Mouse (Mus musculus) myocyte (in vitro differentiated cells): Measurements from ENCODE around the gene Chmp2a. TPM values are rescaled to one million over a fixed set of nuclear protein-coding genes. Genes with fewer than 3 reads are reported as not detected.

Experiments
- H3K27me3 ChIP-seq: one replicate; pipeline ENCODE4 v1.6.1; 2011; ENCODE audit not compliant: control insufficient read depth, insufficient read depth, insufficient read length
- H3K36me3 ChIP-seq: one replicate; pipeline ENCODE4 v1.6.1; 2011; ENCODE audit not compliant: control insufficient read depth, insufficient read depth
- H3K4me2 ChIP-seq: one replicate; pipeline ENCODE4 v1.6.1; 2011; ENCODE audit warnings: low read depth, control low read depth
- H3K4me3 ChIP-seq: one replicate; pipeline ENCODE4 v1.5.1; 2011; ENCODE audit warnings: mild to moderate bottlenecking, control low read depth, moderate library complexity
- H3K79me2 ChIP-seq: one replicate; pipeline ENCODE4 v1.6.1; 2011; ENCODE audit not compliant: control insufficient read depth, insufficient read depth
- H3ac ChIP-seq: one replicate; pipeline ENCODE4 v1.6.1; 2011; ENCODE audit not compliant: control insufficient read depth, insufficient read length
- CEBPB ChIP-seq: IDR thresholded peaks from 2 replicates; pipeline ENCODE4 v1.6.1; 2011; ENCODE audit warnings: mild to moderate bottlenecking, moderate library complexity; ENCODE audit not compliant: poor library complexity, insufficient read depth, severe bottlenecking
- E2F4 ChIP-seq: IDR thresholded peaks from one replicate; pipeline ENCODE4 v1.6.1; 2011; ENCODE audit warnings: mild to moderate bottlenecking, control low read depth, moderate library complexity; ENCODE audit not compliant: insufficient read depth
- MAX ChIP-seq: IDR thresholded peaks from one replicate; pipeline ENCODE4 v1.6.1; 2011; ENCODE audit warnings: low read depth, mild to moderate bottlenecking, control low read depth
- MYOD1 ChIP-seq, 3 experiments: IDR thresholded peaks; one replicate each; pipeline ENCODE4 v1.6.1; 2011; ENCODE audit warnings: control low read depth in 2 of 3, low read depth in 2 of 3, mild to moderate bottlenecking in 2 of 3, moderate library complexity in 1 of 3; ENCODE audit not compliant: insufficient read length in 2 of 3, control insufficient read depth in 1 of 3
- MYOG ChIP-seq, 3 experiments: IDR thresholded peaks; one replicate each; pipeline ENCODE4 v1.6.1; 2011; ENCODE audit warnings: control low read depth in 2 of 3, low read depth in 2 of 3, mild to moderate bottlenecking in 2 of 3; ENCODE audit not compliant: insufficient read length in 2 of 3, control insufficient read depth in 1 of 3, insufficient read depth in 1 of 3
- POLR2A ChIP-seq: IDR thresholded peaks from one replicate; pipeline ENCODE4 v1.6.1; 2011; ENCODE audit warnings: low read depth, mild to moderate bottlenecking, control low read depth, moderate library complexity; ENCODE audit not compliant: insufficient read length
- POLR2AphosphoS2 ChIP-seq: IDR thresholded peaks from one replicate; pipeline ENCODE4 v1.6.1; 2011; ENCODE audit warnings: low read depth, control low read depth; ENCODE audit not compliant: insufficient read length
- REST ChIP-seq: IDR thresholded peaks from one replicate; pipeline ENCODE4 v1.6.1; 2011; ENCODE audit warnings: mild to moderate bottlenecking, control low read depth, moderate library complexity; ENCODE audit not compliant: insufficient read depth, insufficient read length
- SRF ChIP-seq: IDR thresholded peaks from one replicate; pipeline ENCODE4 v1.6.1; 2011; ENCODE audit warnings: low read depth; ENCODE audit not compliant: control insufficient read depth, insufficient read length
- TCF12 ChIP-seq: IDR thresholded peaks from one replicate; pipeline ENCODE4 v1.6.1; 2011; ENCODE audit warnings: mild to moderate bottlenecking, control low read depth; ENCODE audit not compliant: poor library complexity, insufficient read depth, severe bottlenecking
- TCF3 ChIP-seq: IDR thresholded peaks from one replicate; pipeline ENCODE4 v1.6.1; 2011; ENCODE audit warnings: low read depth, control low read depth; ENCODE audit not compliant: insufficient read length
- USF1 ChIP-seq: IDR thresholded peaks from one replicate; pipeline ENCODE4 v1.6.1; 2011; ENCODE audit warnings: low read depth, mild to moderate bottlenecking, control low read depth, moderate library complexity
- polyA plus RNA-seq: library from polyadenylated mRNA; unstranded; fragments of >200 nt; fragmentation: generic; extraction: Trizol; gene quantifications from one replicate; pipeline ENCODE4 v1.2.1, GENCODE M21; 2012; ENCODE audit warnings: missing spikeins

The Chmp2a gene
- polyA plus RNA-seq, 1 experiment, result 189 TPM

DNA sequence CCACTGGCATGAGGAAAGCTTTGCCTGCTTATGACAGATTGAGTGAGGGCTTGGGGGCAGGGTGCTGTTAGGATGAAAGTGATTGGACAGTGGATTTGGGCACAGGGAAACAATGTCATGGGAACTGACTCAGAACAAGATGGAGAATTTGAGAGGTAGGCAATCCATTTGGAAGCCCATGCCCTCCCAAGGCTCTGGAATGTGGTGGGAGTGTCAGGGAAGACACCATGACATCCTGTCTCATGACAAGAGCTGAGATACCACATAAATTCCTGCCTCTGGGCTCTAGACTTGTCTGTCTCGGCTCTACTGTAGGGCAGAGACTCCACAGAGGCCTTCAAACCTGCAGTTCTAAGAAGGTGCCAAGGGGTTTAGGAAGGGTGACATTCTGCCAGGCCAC lies 6.6 kb upstream of the Chmp2a start:
- no peak overlapping the region for H3K4me2 ChIP-seq
- H3ac ChIP-seq, result no peak overlapping the region
- H3K79me2 ChIP-seq, result peaks cover 13% of the 10 kb centered on the region
- no peaks in the 10 kb centered on the region for H3K27me3 ChIP-seq
- H3K4me3 ChIP-seq, result no peak overlapping the region
- TF ChIP-seq POLR2A (no peak), MYOG (IDR thresholded peaks at IDR 0.05; ENCODE audit: control insufficient read depth in 1 of 3, insufficient read depth in 1 of 3, insufficient read length in 2 of 3, low read depth in 2 of 3) (no peak), CEBPB (no peak)
- peaks cover under 1% of the 10 kb centered on the region for H3K36me3 ChIP-seq

DNA sequence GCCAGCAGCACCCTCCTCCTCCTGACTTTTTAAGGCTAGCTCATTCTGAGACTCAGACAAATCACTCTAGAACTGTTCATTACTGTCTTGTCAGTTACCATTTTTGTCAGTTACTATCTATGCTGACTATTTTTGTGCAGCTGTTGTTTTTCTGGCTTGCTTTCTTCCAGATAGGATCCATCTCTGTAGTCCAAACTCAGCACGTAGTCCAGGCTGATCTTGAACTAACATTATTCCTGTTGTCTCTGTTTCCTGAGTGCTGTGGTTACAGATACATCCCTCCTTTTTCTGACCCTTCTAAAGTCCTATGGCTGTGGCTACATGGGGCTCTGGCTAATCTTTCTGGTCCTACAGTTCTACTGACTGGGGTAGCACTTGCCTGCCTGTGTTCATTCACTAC lies 4.6 kb upstream of the Chmp2a start:
- Histone ChIP-seq H3K27me3 (no peaks in the 10 kb centered on the region), H3K4me3 (peak overlapping the region; percentile 90), H3K4me2 (peak overlapping the region; percentile 92), H3K79me2 (peaks cover 21% of the 10 kb centered on the region), H3K36me3 (peaks cover 8% of the 10 kb centered on the region), H3ac (peak overlapping the region; percentile 93)
- TF ChIP-seq MYOD1 (IDR thresholded peaks at IDR 0.05; ENCODE audit: control insufficient read depth in 1 of 3, insufficient read length in 2 of 3, low read depth in 2 of 3) (no peak), MYOG (IDR thresholded peaks at IDR 0.05; ENCODE audit: control insufficient read depth in 1 of 3, insufficient read depth in 1 of 3, insufficient read length in 2 of 3, low read depth in 2 of 3) (peak in 1 of 3 experiments; percentile 2)

DNA sequence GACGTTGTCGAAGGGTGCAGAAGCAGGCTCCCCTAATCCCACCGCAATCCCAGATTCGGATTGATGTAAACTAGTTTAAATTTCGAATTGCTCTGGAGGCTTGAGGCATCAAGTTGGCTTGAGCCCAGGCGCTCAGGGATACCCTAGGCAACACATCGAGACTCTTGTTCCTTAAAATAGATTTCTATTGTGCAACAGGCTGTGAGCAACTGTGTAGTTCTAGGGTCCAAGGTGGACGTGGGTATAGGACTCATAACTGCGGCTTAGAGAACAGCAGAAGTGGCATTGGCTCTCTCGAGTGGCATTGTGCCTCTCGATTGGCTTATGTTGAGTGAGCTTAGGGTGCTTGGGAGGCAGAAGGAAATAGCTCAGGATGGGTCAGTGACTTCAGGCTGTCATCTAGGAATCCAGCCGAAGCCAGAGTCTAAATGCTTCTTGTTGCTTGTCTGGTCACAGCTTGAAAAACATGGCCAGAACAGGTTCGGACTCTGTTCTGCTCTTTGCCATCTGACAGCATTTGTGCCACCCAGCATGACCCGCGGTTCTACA lies 4.1 kb upstream of the Chmp2a start:
- Histone ChIP-seq H3K4me2 (peak overlapping the region; percentile 92), H3K27me3 (no peaks in the 10 kb centered on the region), H3ac (peak overlapping the region; percentile 93), H3K36me3 (peaks cover 8% of the 10 kb centered on the region), H3K79me2 (peaks cover 21% of the 10 kb centered on the region), H3K4me3 (peak overlapping the region; percentile 90)
- no peak for TF ChIP-seq E2F4
- peak; percentile 88 for TF ChIP-seq CEBPB
- TF ChIP-seq POLR2AphosphoS2, result no peak
- TF ChIP-seq POLR2A, result no peak
- TF ChIP-seq MAX, result no peak

DNA sequence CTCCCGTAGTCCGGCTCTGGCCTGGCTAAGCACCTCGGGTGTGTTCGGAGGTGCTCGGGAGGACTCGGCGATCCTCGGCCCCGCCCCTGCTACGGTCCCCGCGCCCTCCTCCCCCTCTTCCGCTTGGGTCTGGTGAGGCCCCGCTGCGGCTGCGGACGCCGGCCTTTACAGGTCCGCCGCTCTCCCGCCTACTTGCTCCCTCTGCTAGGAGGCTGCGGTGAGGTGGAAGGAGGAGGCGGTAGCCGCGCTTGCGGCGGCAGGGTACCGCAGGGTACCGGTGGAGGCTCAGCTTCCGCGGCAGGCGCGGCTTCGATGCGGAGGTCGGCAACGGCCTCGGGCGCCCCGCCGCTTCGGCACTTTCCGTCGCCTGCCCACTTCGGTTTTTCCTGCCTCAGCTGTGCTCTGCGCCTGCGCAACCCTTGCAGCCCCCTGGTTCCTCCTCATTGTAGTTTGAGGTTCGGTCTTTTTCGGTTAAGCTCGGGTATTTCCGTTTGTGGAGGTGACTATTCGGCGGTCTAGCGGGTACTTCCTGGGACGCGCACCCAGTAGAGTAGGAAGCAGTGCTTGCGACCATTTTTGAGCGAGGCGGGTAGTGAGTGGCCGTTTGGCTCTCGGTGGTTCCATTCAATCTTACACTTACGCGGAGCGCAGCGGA lies 3.4 kb upstream of the Chmp2a start, which contains the start of gene Ube2m:
Gene Ube2m, minus strand, starts transcription at position 375 of the 655 bp plus-strand sequence.
- peaks cover 21% of the 10 kb centered on the region for H3K79me2 ChIP-seq
- H3K4me2 ChIP-seq, result peak within 1 kb of the TSS; percentile 92
- peak within 1 kb of the TSS; percentile 93 for H3ac ChIP-seq
- peak within 1 kb of the TSS; percentile 90 for H3K4me3 ChIP-seq
- no peaks in the 10 kb centered on the region for H3K27me3 ChIP-seq
- H3K36me3 ChIP-seq, result peaks cover 8% of the 10 kb centered on the region
- TF ChIP-seq POLR2A (peak; percentile 96), MYOG (IDR thresholded peaks at IDR 0.05; ENCODE audit: control insufficient read depth in 1 of 3, insufficient read depth in 1 of 3, insufficient read length in 2 of 3, low read depth in 2 of 3) (peak in 1 of 3 experiments; percentile 23), POLR2AphosphoS2 (peak; percentile 86), MYOD1 (IDR thresholded peaks at IDR 0.05; ENCODE audit: control insufficient read depth in 1 of 3, insufficient read length in 2 of 3, low read depth in 2 of 3) (peak in 1 of 3 experiments; percentile 32), SRF (no peak), E2F4 (no peak)

DNA sequence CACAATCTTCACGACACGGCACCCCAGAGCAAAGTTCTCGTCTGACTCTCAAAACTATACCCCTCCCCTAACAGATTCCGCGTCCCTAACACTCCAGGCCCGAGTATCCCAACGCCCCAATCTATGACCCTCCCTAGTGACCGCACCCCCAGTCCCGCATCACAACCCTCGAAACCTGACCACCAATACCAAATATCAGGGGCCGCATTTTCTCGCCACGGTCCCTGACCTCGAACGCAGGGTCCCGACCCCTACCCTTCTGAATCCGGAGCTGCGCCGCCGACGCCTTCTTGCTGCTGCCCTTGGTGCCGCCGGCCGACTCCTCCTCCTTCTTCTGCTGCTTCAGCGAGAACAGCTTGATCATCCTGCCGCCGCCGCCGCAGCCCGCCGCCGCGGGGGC lies 2.8 kb upstream of the Chmp2a start:
- TF ChIP-seq E2F4 (no peak), REST (no peak), MYOD1 (IDR thresholded peaks at IDR 0.05; ENCODE audit: control insufficient read depth in 1 of 3, insufficient read length in 2 of 3, low read depth in 2 of 3) (no peak), MAX (no peak), POLR2AphosphoS2 (no peak), TCF12 (no peak), CEBPB (no peak), SRF (no peak), POLR2A (no peak), TCF3 (no peak), USF1 (no peak), MYOG (IDR thresholded peaks at IDR 0.05; ENCODE audit: control insufficient read depth in 1 of 3, insufficient read depth in 1 of 3, insufficient read length in 2 of 3, low read depth in 2 of 3) (no peak)
- H3K4me2 ChIP-seq, result peak overlapping the region; percentile 84
- peak overlapping the region; percentile 93 for H3ac ChIP-seq
- H3K27me3 ChIP-seq, result no peaks in the 10 kb centered on the region
- H3K4me3 ChIP-seq, result peak overlapping the region; percentile 90
- peaks cover 14% of the 10 kb centered on the region for H3K36me3 ChIP-seq
- H3K79me2 ChIP-seq, result peaks cover 21% of the 10 kb centered on the region
